Mouse (Mus musculus) CH12.LX (cell line): ENCODE data around the gene Pdcd1lg2.
A peak's percentile ranks its signal among the peaks of the same experiment; 100 is the strongest.

Experiments used
- CTCF ChIP-seq, 2 experiments: IDR thresholded peaks in 1 of 2; conservative IDR thresholded peaks in 1 of 2; 2 replicates each; pipeline ENCODE4 v1.5.1; 2011 to 2012; ENCODE audit warnings: low read depth in 2 of 2, low read length in 2 of 2, improper control_type of control experiment in 1 of 2, inconsistent platforms in 1 of 2, mild to moderate bottlenecking in 1 of 2, moderate library complexity in 1 of 2
- IRF4 ChIP-seq: IDR thresholded peaks from 2 replicates; pipeline ENCODE4 v1.6.1; 2014; ENCODE audit warnings: low read depth, mild to moderate bottlenecking, inconsistent platforms, low read length, improper control_type of control experiment
- KAT2A ChIP-seq: IDR thresholded peaks from 2 replicates; pipeline ENCODE4 v1.6.1; 2012; ENCODE audit warnings: low read length, improper control_type of control experiment, inconsistent platforms; ENCODE audit not compliant: insufficient replicate concordance
- MAX ChIP-seq: IDR thresholded peaks from 2 replicates; pipeline ENCODE4 v1.6.1; 2011; ENCODE audit warnings: low read length, improper control_type of control experiment
- NELFE ChIP-seq: IDR thresholded peaks from 2 replicates; pipeline ENCODE4 v1.6.1; 2011; ENCODE audit warnings: low read depth, low read length, improper control_type of control experiment
- POLR2A ChIP-seq: IDR thresholded peaks from 2 replicates; pipeline ENCODE4 v1.6.1; 2011; ENCODE audit warnings: low read depth, mild to moderate bottlenecking, improper control_type of control experiment, low read length
- UBTF ChIP-seq: IDR thresholded peaks from 2 replicates; pipeline ENCODE4 v1.6.1; 2012; ENCODE audit warnings: low read depth, mild to moderate bottlenecking, inconsistent platforms, low read length, improper control_type of control experiment, moderate library complexity
- ZNF384 ChIP-seq: IDR thresholded peaks from 2 replicates; pipeline ENCODE4 v1.6.1; 2012; ENCODE audit warnings: low read depth, low read length, improper control_type of control experiment, inconsistent platforms

DNA sequence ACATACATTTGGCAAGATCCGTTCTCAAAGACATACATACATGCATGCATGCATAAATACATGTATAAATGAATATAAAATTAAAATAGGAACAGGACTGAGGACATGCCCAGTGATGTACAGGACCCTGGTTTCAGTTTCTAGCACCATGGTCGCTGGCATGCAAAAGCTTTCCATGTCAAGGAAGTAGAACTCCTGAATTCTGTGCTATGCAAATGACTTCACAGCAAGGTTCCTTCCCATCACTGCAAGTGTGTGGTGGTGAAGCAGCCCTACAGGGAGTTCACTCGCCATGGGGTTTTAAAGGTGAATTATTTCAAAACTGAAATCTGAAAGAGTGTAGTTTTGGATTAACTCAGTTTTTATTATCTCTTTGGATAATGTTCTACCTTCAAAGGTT is 34.3 kb upstream of the Pdcd1lg2 start:
- TF ChIP-seq POLR2A (no peak; the same call in 1 of the 2 replicates), IRF4 (peak; percentile 72), NELFE (no peak), ZNF384 (no peak), CTCF (conservative IDR thresholded peaks at IDR 0.05 in 1 of 2, IDR thresholded peaks at IDR 0.05 in 1 of 2; ENCODE audit: low read depth in 2 of 2, low read length in 2 of 2) (no peak), MAX (no peak), UBTF (no peak), KAT2A (no peak)
